Mouse (Mus musculus) liver, adult 2 months (tissue): ENCODE results near the gene Stx7.

Experiments
- CTCF ChIP-seq: fragments of 200-500 bp; IDR thresholded peaks from 2 replicates; pipeline ENCODE4 v1.5.1; 2011; ENCODE audit warnings: low read depth, low read length, control low read depth
- POLR2A ChIP-seq: fragments of 200-500 bp; IDR thresholded peaks from 2 replicates; pipeline ENCODE4 v1.6.1; 2011; ENCODE audit warnings: low read length, control low read depth; ENCODE audit not compliant: insufficient read depth; ENCODE audit errors: extremely low read depth

- no peak for TF ChIP-seq CTCF
- TF ChIP-seq POLR2A: no peak
Observed at GRCm38 (mm10) chr10:24165526-24166055, 16.5 kb downstream of the Stx7 start.
